Mouse (Mus musculus) CH12.LX (cell line): ENCODE data around the gene Mief2. TPM values are rescaled to one million over a fixed set of nuclear protein-coding genes. Genes with fewer than 3 reads are reported as not detected.
A peak's percentile ranks its signal among the peaks of the same experiment; 100 is the strongest.

Experiments used
- DNase-seq: peaks from one replicate; pipeline ENCODE4 v3.0.0-alpha.2; 2013; ENCODE audit errors: extremely low read depth
- H3K27ac ChIP-seq: 2 replicates; pipeline ENCODE4 v1.5.1; 2012; ENCODE audit warnings: low read depth, mild to moderate bottlenecking, control low read depth, moderate library complexity; ENCODE audit not compliant: insufficient read depth
- H3K27me3 ChIP-seq: replicated peaks from 2 replicates; pipeline ENCODE3; 2012; ENCODE audit warnings: inconsistent platforms
- H3K36me3 ChIP-seq, 2 experiments: replicated peaks in 1 of 2; 2 replicates each; pipeline versions ENCODE3 to v1.6.1; 2012; ENCODE audit warnings: inconsistent platforms in 1 of 2, low read length in 1 of 2, mild to moderate bottlenecking in 1 of 2, mixed read lengths in 1 of 2, moderate library complexity in 1 of 2; ENCODE audit not compliant: control insufficient read depth in 1 of 2, insufficient read depth in 1 of 2
- H3K4me1 ChIP-seq, 2 experiments: 2 replicates each; pipeline ENCODE4 v1.6.1; 2012; ENCODE audit warnings: inconsistent platforms in 1 of 2, moderate library complexity in 1 of 2; ENCODE audit not compliant: insufficient read depth in 2 of 2, control insufficient read depth in 1 of 2
- H3K4me2 ChIP-seq: 2 replicates; pipeline ENCODE4 v1.6.1; 2012; ENCODE audit warnings: low read depth, mild to moderate bottlenecking, control low read depth; ENCODE audit not compliant: poor library complexity, insufficient read depth, severe bottlenecking
- H3K4me3 ChIP-seq, 3 experiments: fragments of 150-350 bp in 1 of 3; sonication (generic) in 1 of 3; replicated peaks in 1 of 3; 2 replicates each; pipeline versions ENCODE3 to v1.5.1; 2011 to 2012; ENCODE audit warnings: low read depth in 2 of 3, low read length in 2 of 3, mild to moderate bottlenecking in 2 of 3, moderate library complexity in 2 of 3, control low read depth in 1 of 3, improper control_type of control experiment in 1 of 3, inconsistent platforms in 1 of 3, mixed read lengths in 1 of 3; ENCODE audit not compliant: poor library complexity in 1 of 3
- H3K79me2 ChIP-seq: replicated peaks from 2 replicates; pipeline ENCODE4 v1.6.1; 2012; ENCODE audit warnings: mild to moderate bottlenecking, moderate library complexity; ENCODE audit not compliant: control insufficient read depth, poor library complexity, insufficient read depth, severe bottlenecking; ENCODE audit errors: extremely low read depth
- H3K9ac ChIP-seq: 2 replicates; pipeline ENCODE4 v1.6.1; 2012; ENCODE audit warnings: low read depth, mild to moderate bottlenecking, control low read depth, moderate library complexity; ENCODE audit not compliant: insufficient read depth
- H3K9me3 ChIP-seq: replicated peaks from 2 replicates; pipeline ENCODE3; 2012; ENCODE audit warnings: low read length, inconsistent platforms, mixed read lengths
- CTCF ChIP-seq, 2 experiments: IDR thresholded peaks in 1 of 2; conservative IDR thresholded peaks in 1 of 2; 2 replicates each; pipeline ENCODE4 v1.5.1; 2011 to 2012; ENCODE audit warnings: low read depth in 2 of 2, low read length in 2 of 2, improper control_type of control experiment in 1 of 2, inconsistent platforms in 1 of 2, mild to moderate bottlenecking in 1 of 2, moderate library complexity in 1 of 2
- ELF1 ChIP-seq: IDR thresholded peaks from 2 replicates; pipeline ENCODE4 v1.6.1; 2014; ENCODE audit warnings: low read depth, mild to moderate bottlenecking, inconsistent platforms, low read length, improper control_type of control experiment
- HCFC1 ChIP-seq: IDR thresholded peaks from 2 replicates; pipeline ENCODE4 v1.6.1; 2012; ENCODE audit warnings: low read depth, mild to moderate bottlenecking, inconsistent platforms, low read length, improper control_type of control experiment
- JUN ChIP-seq: IDR thresholded peaks from 2 replicates; pipeline ENCODE4 v1.6.1; 2011; ENCODE audit warnings: low read depth, mild to moderate bottlenecking, low read length, improper control_type of control experiment, moderate library complexity; ENCODE audit not compliant: insufficient read depth
- MAX ChIP-seq: IDR thresholded peaks from 2 replicates; pipeline ENCODE4 v1.6.1; 2011; ENCODE audit warnings: low read length, improper control_type of control experiment
- MAZ ChIP-seq: IDR thresholded peaks from 2 replicates; pipeline ENCODE4 v1.6.1; 2012; ENCODE audit warnings: low read depth, mild to moderate bottlenecking, inconsistent platforms, low read length, improper control_type of control experiment, moderate library complexity
- MXI1 ChIP-seq: IDR thresholded peaks from 2 replicates; pipeline ENCODE4 v1.6.1; 2011; ENCODE audit warnings: mild to moderate bottlenecking, low read depth, low read length, improper control_type of control experiment
- MYC ChIP-seq: IDR thresholded peaks from 2 replicates; pipeline ENCODE4 v1.6.1; 2011; ENCODE audit warnings: low read depth, mild to moderate bottlenecking, improper control_type of control experiment, low read length
- POLR2AphosphoS2 ChIP-seq: IDR thresholded peaks from 2 replicates; pipeline ENCODE4 v1.6.1; 2011; ENCODE audit warnings: low read depth, low read length, improper control_type of control experiment
- RAD21 ChIP-seq: IDR thresholded peaks from 2 replicates; pipeline ENCODE4 v1.6.1; 2011; ENCODE audit warnings: low read depth, mild to moderate bottlenecking, low read length, improper control_type of control experiment, moderate library complexity
- RCOR1 ChIP-seq: conservative IDR thresholded peaks from 2 replicates; pipeline ENCODE4 v1.6.1; 2012; ENCODE audit warnings: low read depth, mild to moderate bottlenecking, inconsistent platforms, low read length, improper control_type of control experiment
- SIN3A ChIP-seq: IDR thresholded peaks from 2 replicates; pipeline ENCODE4 v1.6.1; 2012; ENCODE audit warnings: low read length, improper control_type of control experiment, inconsistent platforms
- SMC3 ChIP-seq: IDR thresholded peaks from 2 replicates; pipeline ENCODE4 v1.6.1; 2011; ENCODE audit warnings: low read depth, low read length, improper control_type of control experiment
- USF2 ChIP-seq: conservative IDR thresholded peaks from 2 replicates; pipeline ENCODE4 v1.6.1; 2011; ENCODE audit warnings: low read depth, low read length, improper control_type of control experiment
- ZNF384 ChIP-seq: IDR thresholded peaks from 2 replicates; pipeline ENCODE4 v1.6.1; 2012; ENCODE audit warnings: low read depth, low read length, improper control_type of control experiment, inconsistent platforms
- dilution Hi-C: fragments of 300-500 bp; cut with MboI; formaldehyde crosslinking; loops from 2 replicates; pipeline ENCODE4 v1.14.3; 2020; ENCODE audit warnings: low sequenced_read_pairs; ENCODE audit not compliant: extremely low pct_unique_long_range_greater_than_20kb, extremely low pct_ligation_motif_present
- in situ Hi-C: fragments of 300-500 bp; cut with MboI; formaldehyde crosslinking; loops from 3 replicates; pipeline ENCODE4 v1.14.3; 2019; ENCODE audit warnings: low sequenced_read_pairs, low pct_ligation_motif_present, low pct_unique_long_range_greater_than_20kb, mixed read lengths
- polyA plus RNA-seq: library from polyadenylated mRNA; unstranded; fragments of >175 nt; gene quantifications from 2 replicates; pipeline ENCODE4 v1.2.1, GENCODE M21; 2012; ENCODE audit warnings: low read depth; ENCODE audit not compliant: insufficient read length
- total RNA-seq, 2 experiments: library from RNA; depleted of rRNA; stranded (reverse); fragments of 300-350 nt in 1 of 2; fragments of >200 nt in 1 of 2; gene quantifications; 2 replicates each; pipeline ENCODE4 v1.2.3; 2012 to 2014

The Mief2 gene
- total and polyA plus RNA-seq, 3 experiments: 6.8 to 12.7 (median 10.9) TPM

- H3K4me1 ChIP-seq: peaks cover 4 to 20% of the 10 kb centered on the region in 2 experiments
- dilution Hi-C loops (no loop called here), in situ Hi-C loops (no loop called here)
- peak; percentile 28 for DNase-seq
- no peaks in the 10 kb centered on the region for H3K36me3 ChIP-seq
- TF ChIP-seq SIN3A (no peak), ZNF384 (peak; percentile 73), RAD21 (peak; percentile 30), JUN (no peak), SMC3 (peak; percentile 47), CTCF (conservative IDR thresholded peaks at IDR 0.05 in 1 of 2, IDR thresholded peaks at IDR 0.05 in 1 of 2; ENCODE audit: low read depth in 2 of 2, low read length in 2 of 2) (peak in 1 of 2 experiments; percentile 65; a peak in 2 of 4 replicates)
- H3K79me2 ChIP-seq: no peaks in the 10 kb centered on the region
- no peak overlapping the region for H3K27ac ChIP-seq
- H3K27me3 ChIP-seq: peaks cover 31% of the 10 kb centered on the region
- H3K4me2 ChIP-seq: no peak overlapping the region
- no peak overlapping the region for H3K4me3 ChIP-seq
- H3K9me3 ChIP-seq: no peaks in the 10 kb centered on the region
- H3K9ac ChIP-seq: no peak overlapping the region
Measured at GRCm38 (mm10) chr11:60696165-60696564, 32.0 kb upstream of the Mief2 start.

DNA sequence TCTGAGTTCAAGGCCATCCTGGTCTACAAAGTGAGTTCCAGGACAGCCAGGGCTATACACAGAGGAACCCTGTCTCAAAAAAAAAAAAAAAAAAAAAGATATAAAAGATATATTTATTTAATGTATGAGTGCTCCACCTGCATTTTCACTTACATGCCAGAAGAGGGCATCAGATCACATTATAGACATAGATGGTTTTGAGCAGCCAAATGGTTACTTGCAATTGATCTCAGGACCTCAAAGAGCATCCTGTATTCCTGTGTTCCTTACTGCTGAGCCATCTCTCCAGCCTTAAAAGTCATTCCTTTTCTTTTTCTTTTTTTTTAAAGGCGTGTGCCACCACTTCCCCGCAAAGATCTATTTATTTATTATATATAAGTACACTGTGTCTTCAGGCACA lies 30.6 kb upstream of the Mief2 start:
- Histone ChIP-seq H3K27me3 (peaks cover 22% of the 10 kb centered on the region), H3K9ac (no peak overlapping the region), H3K79me2 (no peaks in the 10 kb centered on the region), H3K9me3 (no peaks in the 10 kb centered on the region), H3K36me3 (no peaks in the 10 kb centered on the region), H3K4me1 (peaks cover 9 to 29% of the 10 kb centered on the region in 2 experiments), H3K27ac (no peak overlapping the region), H3K4me3 (no peak overlapping the region), H3K4me2 (no peak overlapping the region)
- DNase-seq: peak; percentile 43
- in situ Hi-C loops (no loop called here), dilution Hi-C loops (no loop called here)
- TF ChIP-seq CTCF (conservative IDR thresholded peaks at IDR 0.05 in 1 of 2, IDR thresholded peaks at IDR 0.05 in 1 of 2; ENCODE audit: low read depth in 2 of 2, low read length in 2 of 2) (peak; percentile 54 to 67; a peak in 3 of 4 replicates), ZNF384 (peak; percentile 73), HCFC1 (no peak), POLR2AphosphoS2 (no peak), RAD21 (peak; percentile 59), MYC (0 out of 2 replicates have a peak, but pooled peaks have one; percentile 8), USF2 (no peak), MAZ (no peak), SMC3 (peak; percentile 57)

GRCm38 (mm10) chr11:60698806-60699523 lies 29.2 kb upstream of the Mief2 start:
- peak overlapping the region; percentile 93 for H3K9ac ChIP-seq
- peak; percentile 66; the same call in 1 of the 2 replicates for TF ChIP-seq MAX
- 0 out of 2 replicates have a peak, but pooled peaks have one; percentile 22 for TF ChIP-seq RCOR1
- TF ChIP-seq MYC: 0 out of 2 replicates have a peak, but pooled peaks have one; percentile 60
- TF ChIP-seq ELF1: no peak
- peak; percentile 52 for TF ChIP-seq MXI1
- TF ChIP-seq, all 38 proteins: peak for 4
- peaks cover 20 to 43% of the 10 kb centered on the region in 2 experiments for H3K4me1 ChIP-seq

More at GRCm38 (mm10) chr11:60698806-60699523, 29.2 kb upstream of the Mief2 start:
- in situ Hi-C loops (no loop called here), dilution Hi-C loops (no loop called here)
- peaks cover 14% of the 10 kb centered on the region for H3K27me3 ChIP-seq
- peaks cover 0 to 5% of the 10 kb centered on the region in 2 experiments for H3K36me3 ChIP-seq
- H3K9me3 ChIP-seq: no peaks in the 10 kb centered on the region
- H3K27ac ChIP-seq: no peak overlapping the region
- peak overlapping the region; percentile 60 for H3K4me2 ChIP-seq
- peak overlapping the region; percentile 84 to 94 (median 88) for H3K4me3 ChIP-seq
- no peak for DNase-seq
- no peaks in the 10 kb centered on the region for H3K79me2 ChIP-seq
